Mouse (Mus musculus): ENCODE measurements around the gene P2rx1. TPM values are rescaled to one million over a fixed set of nuclear protein-coding genes. Genes with fewer than 3 reads are reported as not detected.

Gene P2rx1
- total RNA-seq, 2 experiments from 2014 or later = 0.33 to 0.70 TPM

GRCm38 (mm10) chr11:72987807-72988206, 11.1 kb upstream of the P2rx1 start:
- DNase-seq = no peak

GRCm38 (mm10) chr11:72989044-72989443, 9.9 kb upstream of the P2rx1 start:
- DNase-seq = no peak

GRCm38 (mm10) chr11:72990688-72991087, 8.2 kb upstream of the P2rx1 start:
- no peak for DNase-seq

- DNase-seq = no peak
These were observed 6.9 kb upstream of the P2rx1 start for GRCm38 (mm10) chr11:72991961-72992360.

GRCm38 (mm10) chr11:72996346-72996745, 2.6 kb upstream of the P2rx1 start:
- no peak for DNase-seq

GRCm38 (mm10) chr11:72996781-72997180, 2.1 kb upstream of the P2rx1 start:
- DNase-seq = no peak

GRCm38 (mm10) chr11:72997529-72998326, 1.2 kb upstream of the P2rx1 start:
- DNase-seq = no peak

- peak; percentile 74 to 81 for DNase-seq
These were observed 2.1 kb downstream of the P2rx1 start for GRCm38 (mm10) chr11:73001029-73001428.

GRCm38 (mm10) chr11:73006377-73006776, 7.5 kb downstream of the P2rx1 start:
- DNase-seq = peak; percentile 56 to 69

- no peak for DNase-seq
These were observed 8.2 kb downstream of the P2rx1 start for GRCm38 (mm10) chr11:73007113-73007512.

GRCm38 (mm10) chr11:73007698-73008481, 9.0 kb downstream of the P2rx1 start:
- DNase-seq = peak; percentile 72 to 84

GRCm38 (mm10) chr11:73008826-73009225, 9.9 kb downstream of the P2rx1 start:
- DNase-seq = no peak

GRCm38 (mm10) chr11:73009531-73010274, 10.8 kb downstream of the P2rx1 start:
- no peak for DNase-seq

- DNase-seq = peak; percentile 56 to 72
These were observed 15.1 kb downstream of the P2rx1 start for GRCm38 (mm10) chr11:73013981-73014380.

- peak in 1 of 2 experiments; percentile 39 for DNase-seq
These were observed 16.0 kb downstream of the P2rx1 start for GRCm38 (mm10) chr11:73014831-73015344.

- peak; percentile 58 to 78 for DNase-seq
These were observed 16.6 kb downstream of the P2rx1 start for GRCm38 (mm10) chr11:73015391-73016102.

GRCm38 (mm10) chr11:73016103-73016420, 17.2 kb downstream of the P2rx1 start:
- peak in 1 of 2 experiments; percentile 32 for DNase-seq

- peak; percentile 95 to 98 for DNase-seq
These were observed 19.7 kb downstream of the P2rx1 start, which contains the start of gene Camkk1 for GRCm38 (mm10) chr11:73018471-73019146. TSS of gene Camkk1 (plus strand) at chr11:73019008.

- peak; percentile 39 to 71 for DNase-seq
These were observed 20.4 kb downstream of the P2rx1 start for GRCm38 (mm10) chr11:73019147-73019795.

Data from adrenal gland, postnatal 36 days (tissue).